Mouse (Mus musculus) E14TG2a.4 (cell line): Measurements from ENCODE around the gene Cln3.

Experiments used
- CTCF ChIP-seq: conservative IDR thresholded peaks from 2 replicates; pipeline ENCODE4 v1.5.1; 2014; ENCODE audit warnings: low read length
- POU5F1 ChIP-seq: IDR thresholded peaks from 2 replicates; pipeline ENCODE4 v1.6.1; 2014; ENCODE audit warnings: low read length, borderline replicate concordance

DNA sequence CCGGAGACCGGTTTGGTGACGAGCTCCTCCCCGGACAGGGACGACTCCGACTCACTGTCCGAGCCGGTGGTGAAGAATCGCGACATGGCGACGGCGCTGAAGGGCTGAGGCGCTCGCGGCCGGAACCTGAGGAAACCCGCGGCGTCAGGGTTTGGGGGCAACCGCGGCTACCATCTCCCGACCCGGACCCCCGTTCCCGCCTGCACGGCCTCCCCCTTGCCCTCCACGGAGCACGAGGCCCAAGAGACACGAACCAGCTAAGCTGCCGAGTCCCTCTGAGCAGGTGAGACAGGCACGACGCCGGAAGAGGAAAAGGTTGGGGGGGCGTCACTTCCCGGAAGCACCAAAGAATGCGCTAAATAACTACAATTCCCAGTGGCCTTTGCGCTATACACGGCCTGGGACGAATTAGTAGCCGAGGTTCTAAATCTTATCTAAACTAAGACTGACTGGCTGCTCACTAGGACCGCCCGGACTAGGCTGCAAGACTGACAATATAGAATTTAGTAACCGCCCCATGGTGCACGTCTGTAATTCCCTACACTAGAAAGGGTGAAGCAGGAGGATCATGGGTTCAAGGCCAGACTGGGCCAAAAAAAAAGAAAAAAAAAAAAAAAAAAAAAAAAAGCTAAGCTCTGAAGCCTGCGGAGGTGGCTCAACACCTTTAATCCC, 19.4 kb downstream of the Cln3 start, which contains the start of gene Eif3c:
- TF ChIP-seq CTCF (no peak), POU5F1 (no peak)
